Mouse (Mus musculus): ENCODE results near the gene Tppp3.

Gene Tppp3

DNA sequence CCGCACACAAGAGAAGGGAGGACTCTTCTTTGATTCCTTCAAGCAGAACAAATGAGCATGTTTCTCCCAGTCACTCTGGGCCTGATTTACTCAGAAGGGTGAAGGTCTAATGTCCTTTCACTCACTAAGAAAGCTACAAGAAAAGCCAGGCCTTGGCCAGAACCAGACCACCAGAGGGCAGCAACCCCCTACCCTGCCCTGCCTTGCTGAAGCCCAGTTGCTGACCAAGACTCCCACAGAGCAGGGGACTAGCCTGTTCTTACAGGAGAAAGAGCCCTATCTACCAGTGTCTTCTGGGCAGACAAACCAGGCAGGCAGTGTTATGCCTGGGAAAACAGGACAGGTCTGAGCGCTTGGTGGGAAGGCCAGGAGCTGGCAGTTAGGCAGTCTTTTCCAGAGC lies 13.1 kb upstream of the Tppp3 start:
- peak in 1 of 2 experiments; percentile 39 for DNase-seq (ENCODE audit: low spot score in 2 of 2)

DNA sequence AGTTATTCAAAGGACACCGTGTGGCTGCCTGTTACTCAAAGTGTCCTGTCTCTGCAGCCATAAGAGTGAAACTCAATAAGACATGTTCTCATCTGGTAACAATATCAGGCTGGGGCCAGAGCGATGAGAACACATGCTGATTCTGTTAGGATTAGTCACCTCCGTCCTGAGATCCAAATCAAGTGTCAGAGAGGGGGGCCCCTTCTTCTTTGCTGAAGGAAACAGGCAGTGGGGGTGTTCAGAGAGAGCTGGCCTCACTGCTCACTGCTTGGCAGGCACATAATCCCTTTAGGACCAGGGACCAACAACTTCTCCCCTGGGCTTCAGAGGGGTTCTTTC lies 12.7 kb upstream of the Tppp3 start:
- no peak for DNase-seq (ENCODE audit: low spot score in 2 of 2)

DNA sequence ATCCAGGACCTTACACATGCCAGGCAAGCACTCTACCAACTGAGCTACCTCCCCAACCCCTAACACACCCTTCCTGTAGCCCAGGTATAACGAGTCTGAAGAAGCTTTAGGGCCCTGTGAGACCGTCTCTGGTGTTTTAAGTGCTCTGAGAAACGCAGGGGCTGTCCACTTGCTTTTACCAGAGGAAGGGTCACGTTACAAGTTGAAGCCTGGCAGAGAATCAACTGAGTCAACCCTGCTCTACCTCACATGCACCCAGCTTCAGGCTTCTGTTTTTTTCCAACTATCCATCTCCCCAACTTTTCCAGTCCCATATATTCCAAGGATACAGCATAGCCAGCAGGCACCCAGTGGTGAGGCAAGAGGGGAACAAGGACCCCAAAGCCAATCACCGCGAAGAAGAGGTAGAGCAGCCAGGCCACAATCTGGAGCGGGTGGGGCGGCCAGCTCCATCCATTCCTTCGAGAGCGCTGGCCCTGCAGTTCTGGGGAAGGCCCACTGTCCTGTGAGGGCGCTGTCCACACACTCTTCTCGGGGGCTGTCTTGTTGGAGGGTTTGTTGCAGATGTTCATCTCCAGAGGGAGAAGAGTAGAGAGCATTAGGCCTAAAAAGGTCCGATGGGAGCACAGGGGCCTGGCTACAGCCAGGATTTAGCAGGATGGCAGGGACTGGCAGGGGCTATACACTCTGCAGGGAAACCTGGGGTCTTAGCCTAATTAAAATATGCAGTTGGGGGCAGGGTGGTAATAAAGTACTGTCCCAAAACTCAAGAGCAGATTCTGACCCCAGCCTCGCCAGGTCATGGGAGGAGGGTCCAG lies 12.1 kb upstream of the Tppp3 start:
- peak in 1 of 2 experiments; percentile 37 for DNase-seq (ENCODE audit: low spot score in 2 of 2)

DNA sequence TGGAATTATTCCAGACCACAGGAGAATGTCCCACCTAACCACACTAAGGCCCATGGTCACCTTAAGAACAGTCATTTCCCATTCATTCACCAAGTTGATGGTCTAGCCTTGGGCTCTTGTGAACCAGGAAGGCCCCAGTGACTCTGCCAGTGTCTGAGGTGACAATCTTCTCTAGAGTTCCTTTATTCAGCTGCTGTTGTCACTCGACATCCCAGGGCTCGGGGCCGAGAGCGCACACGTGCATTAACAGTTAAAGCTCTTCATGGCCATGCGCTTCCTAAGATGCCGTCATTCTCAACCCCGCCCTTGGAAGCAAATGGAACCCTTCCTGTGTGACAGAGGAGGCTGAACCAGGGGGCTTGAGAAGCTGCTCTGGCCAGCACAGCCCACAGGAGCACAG lies 10.8 kb upstream of the Tppp3 start:
- no peak for DNase-seq (ENCODE audit: low spot score in 2 of 2)

DNA sequence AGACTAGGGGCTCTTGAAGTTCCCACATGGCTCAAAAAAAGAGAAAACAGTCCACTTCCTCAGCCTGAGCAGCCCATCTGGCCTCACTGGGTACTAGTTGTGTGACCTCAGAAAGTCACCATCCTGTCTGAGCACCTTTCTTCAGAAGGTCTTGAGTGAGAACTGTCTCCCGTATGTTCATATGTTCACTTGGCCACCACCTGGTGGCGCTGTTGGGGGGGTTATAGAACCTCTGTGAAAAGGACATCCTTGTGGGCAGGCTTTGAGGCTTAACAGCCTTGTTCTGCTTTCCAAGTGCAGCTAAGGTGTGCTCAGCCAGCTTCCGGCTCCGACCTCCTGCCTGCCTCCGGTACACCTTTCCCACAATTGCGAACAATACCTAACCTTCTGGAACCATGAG lies 10.1 kb upstream of the Tppp3 start:
- DNase-seq (ENCODE audit: low spot score in 2 of 2) = no peak

DNA sequence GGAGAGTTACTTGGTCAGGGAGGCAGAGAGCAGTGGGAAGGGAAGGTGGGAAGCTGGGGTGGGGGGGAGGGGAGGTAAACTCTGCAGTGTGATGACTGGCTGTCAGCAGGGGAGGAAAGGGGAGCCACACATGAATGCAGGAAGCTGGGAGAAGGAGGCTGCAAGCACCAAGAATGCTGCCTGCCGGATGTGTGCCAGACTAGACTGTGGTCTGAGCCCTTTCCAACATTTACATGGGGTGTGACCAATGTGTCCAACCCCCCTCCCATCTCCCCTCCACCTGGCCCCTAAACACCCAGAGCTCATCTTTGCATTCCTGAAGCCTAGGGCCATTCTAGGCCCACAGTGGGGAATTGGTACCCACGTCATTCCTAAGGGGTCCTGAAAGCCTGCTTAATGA lies 9.7 kb upstream of the Tppp3 start:
- DNase-seq (ENCODE audit: low spot score in 2 of 2) = no peak

DNA sequence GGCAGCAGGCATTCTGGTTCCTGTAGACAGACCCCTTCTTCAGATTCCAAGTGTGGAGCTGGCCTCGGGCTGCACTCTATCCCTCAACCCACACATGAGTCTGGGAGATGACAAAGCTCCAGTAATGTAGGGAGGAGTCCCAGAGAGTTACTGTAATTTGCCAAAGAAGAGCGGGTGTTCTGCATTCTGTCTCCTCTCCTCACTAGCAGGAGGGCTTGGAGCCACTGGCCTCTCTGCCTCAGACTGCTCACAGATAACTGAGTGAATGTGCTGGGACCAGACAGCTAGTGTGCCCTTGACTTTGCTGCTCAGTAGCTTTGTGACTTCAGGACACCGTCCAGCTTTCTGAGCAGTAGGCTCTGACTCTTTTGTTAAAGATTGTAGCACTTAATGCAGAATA lies 6.5 kb upstream of the Tppp3 start:
- DNase-seq (ENCODE audit: low spot score in 2 of 2) = no peak

DNA sequence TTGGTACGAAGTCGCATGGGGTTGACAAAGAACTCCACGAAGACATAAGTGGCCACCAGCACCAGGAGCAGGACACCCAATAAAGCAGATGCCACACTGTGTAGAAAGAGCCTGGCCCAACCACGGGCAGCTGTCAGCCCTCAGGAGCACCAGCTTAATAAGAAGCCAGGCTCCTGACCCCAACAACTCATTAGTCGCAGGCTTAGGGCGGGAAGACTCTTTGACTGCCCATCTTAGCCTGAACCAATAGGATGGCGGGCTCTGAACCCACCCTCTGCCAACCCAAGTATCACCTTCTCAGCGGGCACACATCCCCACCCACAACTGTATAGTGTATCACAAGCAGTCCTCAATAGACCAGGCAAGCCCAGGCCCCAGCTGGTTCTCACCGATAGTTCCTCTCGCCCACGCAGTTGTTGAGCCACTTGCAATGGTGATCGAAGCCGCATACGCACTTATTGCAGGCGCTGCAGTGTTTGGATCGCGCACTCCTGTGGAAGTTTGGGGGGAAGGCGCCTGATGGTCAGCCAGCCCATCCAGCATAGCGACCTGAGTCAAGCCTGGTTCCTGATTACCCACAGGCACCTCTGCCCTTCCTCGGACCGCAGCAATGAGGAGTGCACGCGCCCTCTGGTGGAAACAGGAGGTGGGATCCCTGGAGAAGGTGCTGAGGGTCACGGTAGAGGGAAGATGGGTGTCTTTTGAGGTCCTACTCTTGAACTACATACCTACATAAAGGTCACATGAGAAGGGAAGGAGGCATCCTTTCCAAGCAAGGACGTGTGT lies 5.5 kb upstream of the Tppp3 start:
- no peak for DNase-seq (ENCODE audit: low spot score in 2 of 2)

DNA sequence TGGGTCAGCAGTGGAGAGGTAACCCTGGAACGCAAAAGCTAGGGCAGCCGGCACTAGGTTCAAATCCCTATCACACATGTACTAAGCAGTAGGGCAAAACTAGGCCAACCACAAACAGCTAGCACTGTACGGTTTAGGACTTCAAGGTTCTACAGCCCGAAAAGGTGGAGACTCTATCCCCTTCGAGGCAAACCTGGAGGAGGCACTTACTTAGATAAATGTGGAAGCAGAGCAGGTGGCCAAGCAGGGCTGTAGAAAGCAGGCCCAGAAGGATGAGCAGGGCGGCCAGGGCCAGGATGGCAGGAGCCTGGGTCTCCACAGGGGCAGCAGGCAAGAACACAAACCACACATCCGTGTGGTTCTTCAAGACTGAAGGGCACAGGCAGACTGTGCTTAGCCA lies 4.8 kb upstream of the Tppp3 start:
- no peak for DNase-seq (ENCODE audit: low spot score in 2 of 2)

DNA sequence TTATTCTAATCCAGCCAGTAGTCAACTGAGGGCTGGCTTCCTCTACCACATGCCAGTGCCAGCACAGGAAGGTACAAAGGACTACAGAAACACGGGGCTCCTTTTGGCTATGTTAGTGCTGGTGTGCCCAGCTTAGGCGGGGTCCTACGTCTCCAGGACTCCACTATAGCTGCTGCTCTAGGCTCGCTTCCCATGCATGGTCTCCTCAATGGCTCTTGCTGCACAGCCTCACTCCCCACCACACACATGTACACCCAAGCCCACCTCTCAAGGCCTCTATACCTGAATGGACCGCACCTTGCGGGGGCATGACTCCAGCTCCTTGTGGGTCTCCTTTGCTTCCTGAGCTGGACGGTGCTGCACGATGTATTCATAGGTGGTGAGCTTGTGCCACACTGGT lies 4.4 kb upstream of the Tppp3 start:
- no peak for DNase-seq (ENCODE audit: low spot score in 2 of 2)

DNA sequence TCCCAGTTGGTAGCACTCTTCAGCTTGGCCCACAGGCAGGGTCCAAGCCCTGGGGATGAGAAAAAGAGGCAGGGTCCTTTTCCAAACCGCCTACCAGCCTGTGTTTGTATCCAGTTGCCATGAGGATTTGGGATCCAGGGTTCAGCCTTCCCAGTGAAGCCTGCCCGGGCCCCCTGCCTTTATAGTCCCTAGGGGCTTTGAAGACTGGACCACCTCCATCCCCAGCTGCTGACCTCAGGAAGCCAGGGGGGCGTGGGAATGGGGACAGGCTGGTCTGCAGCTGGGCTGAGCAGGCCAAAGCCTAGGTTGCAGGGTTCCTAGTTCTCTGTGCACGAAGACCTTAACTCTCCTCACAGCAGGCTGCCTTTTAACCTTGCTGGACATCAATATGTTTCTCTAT lies 3.9 kb upstream of the Tppp3 start:
- no peak for DNase-seq (ENCODE audit: low spot score in 2 of 2)

DNA sequence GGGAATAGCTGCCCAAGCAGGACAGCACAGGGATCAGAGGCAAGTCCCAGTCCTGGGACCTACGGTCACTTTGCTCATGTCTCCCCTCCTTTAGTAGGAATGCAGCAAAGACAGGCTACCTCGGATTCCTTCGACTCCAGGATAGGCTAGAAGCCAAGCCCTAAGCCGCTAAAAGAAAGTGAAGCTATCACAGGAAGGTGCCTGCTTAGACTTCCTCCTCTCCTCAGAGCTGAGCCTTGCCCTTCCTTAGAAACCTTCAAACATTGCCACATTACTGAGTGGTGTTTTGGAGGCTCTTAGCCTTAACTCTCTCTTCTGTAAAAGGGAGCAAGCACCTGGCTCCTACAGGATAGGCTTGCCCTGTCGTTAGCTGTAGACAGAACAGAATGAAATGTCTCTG lies 3.4 kb upstream of the Tppp3 start:
- no peak for DNase-seq (ENCODE audit: low spot score in 2 of 2)

DNA sequence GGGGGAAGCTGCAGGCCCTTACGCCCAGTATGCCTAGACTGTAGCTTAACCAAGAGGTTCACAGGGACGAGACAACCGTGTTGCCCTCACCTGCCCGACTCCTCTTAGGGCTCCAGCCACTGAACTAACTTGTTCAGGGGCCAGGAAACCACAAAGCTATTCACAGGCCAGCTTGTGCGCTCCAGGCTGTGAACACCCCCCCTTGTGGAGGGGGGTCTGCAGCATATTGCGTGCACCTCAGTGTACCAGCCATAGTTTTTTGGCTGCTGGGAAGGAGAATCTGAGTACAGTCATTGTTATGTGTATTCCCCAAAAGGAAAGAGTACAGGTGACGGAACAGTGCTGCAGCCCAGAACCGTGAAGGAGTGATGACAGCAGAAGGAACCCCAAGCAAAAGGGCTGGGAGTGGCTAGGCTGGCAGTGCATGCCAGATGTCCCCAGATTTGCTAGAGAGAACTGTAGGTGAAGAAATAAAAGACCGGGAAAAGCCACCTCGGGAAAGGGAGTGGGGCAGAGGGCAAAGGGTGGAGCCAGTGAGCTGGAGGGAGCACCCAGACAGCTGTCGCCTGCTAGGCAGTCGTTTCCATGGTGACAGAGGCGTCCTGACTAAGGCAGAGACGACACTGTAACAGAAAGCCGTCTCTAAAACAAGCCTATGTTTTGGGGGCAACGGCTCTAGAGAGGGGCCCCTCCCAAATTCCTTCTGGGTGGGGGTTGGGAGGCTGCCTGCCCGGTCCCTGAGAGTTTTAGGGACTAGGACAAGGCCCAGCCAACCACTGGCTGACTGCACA lies 2.7 kb upstream of the Tppp3 start:
- DNase-seq (ENCODE audit: low spot score in 2 of 2) = peak in 1 of 2 experiments; percentile 49

DNA sequence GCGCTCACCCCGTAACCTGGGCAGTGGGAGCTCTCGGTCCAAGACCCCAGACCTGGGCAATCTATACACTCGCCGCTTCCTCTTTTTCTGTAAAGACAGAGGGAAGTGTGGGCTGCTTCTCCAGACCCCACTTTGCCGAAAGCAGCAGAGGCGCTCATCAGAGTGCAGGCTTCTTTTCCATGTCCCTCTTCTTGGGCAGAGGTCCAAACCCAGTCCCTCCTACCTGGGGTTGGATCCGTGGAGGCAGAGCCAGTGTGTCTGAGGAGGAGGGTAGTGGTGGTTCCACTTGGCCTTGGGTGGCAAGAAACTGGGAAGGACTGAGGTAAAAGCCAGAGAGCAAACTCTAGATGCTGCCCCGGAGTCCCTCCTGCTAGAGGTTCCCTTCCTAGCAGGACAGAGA lies 1.7 kb upstream of the Tppp3 start:
- DNase-seq (ENCODE audit: low spot score in 2 of 2) = no peak

DNA sequence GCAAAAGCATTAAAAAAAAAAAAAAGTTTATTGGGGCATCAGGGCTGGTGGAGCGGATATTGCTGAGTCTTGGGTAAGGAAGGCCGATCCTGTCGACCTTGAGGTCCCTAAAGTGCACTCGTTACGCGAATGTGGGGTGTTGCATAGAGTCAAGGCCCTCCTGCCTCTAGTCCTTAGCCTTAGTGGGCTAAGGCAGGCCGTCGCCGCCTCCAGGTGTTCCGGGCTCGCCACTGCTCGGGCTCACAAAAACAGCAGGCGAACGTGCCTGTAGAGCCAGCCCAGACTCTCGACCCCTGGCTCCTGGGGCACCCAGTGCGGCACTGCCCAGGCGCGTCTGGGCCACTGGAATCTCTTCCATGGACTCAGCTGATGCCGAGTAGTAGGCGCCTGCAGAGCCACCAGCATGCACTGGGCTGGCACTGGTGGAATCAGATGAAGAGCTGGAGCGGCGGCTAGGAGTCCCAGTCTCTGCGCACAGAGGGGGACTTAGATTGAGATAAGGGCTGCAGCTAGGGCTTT lies 1.1 kb upstream of the Tppp3 start:
- no peak for DNase-seq (ENCODE audit: low spot score in 2 of 2)

DNA sequence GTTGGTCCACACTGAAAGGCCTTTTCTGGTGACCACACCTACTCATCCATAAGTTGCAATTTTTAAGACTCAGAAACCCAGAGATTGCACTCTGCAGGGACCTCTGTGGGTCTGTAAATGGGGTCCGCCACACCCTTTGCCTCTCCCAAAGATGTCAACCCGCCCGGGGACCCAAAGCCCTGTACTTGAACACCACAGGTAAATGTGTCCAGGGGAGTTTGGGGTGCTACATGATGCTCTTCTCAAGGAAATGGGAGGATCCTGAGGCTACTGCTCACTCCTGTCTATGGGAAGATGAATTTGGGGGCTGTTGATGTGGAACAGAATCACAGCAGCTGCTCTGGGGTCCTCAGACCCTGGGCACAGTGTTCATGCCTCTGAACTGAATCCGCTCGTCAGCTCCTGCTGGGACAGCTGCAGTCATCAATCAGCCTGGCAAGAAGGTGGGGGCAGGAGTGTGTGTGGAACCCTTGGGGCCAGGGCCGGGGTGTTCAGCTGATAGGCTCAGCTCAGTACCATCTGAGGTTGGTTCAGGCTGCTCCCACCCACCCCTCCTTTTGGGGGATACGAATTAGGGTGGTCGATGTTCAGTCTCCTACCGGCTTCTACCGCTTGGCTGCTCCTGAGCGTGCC lies 529 bp downstream of the Tppp3 start:
- DNase-seq (ENCODE audit: low spot score in 2 of 2) = no peak

DNA sequence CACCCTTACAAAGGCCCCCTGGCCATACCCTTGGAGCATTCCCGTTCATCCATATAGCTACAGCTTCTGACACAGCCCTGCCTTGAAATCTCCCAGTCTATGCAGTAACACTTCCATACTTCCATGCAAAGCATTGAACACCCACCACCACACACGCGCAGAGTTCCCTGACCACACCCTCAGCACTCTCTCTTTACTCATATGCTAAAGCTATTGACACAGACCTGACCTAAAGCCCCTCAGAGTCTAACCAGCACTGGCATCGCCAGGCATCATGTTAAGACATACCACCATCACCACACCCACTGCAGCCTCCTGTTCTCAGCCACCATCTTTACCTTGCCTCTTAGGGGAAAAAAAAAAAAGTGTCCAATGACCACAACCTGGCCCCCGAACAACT lies 1.1 kb downstream of the Tppp3 start:
- no peak for DNase-seq (ENCODE audit: low spot score in 2 of 2)

DNA sequence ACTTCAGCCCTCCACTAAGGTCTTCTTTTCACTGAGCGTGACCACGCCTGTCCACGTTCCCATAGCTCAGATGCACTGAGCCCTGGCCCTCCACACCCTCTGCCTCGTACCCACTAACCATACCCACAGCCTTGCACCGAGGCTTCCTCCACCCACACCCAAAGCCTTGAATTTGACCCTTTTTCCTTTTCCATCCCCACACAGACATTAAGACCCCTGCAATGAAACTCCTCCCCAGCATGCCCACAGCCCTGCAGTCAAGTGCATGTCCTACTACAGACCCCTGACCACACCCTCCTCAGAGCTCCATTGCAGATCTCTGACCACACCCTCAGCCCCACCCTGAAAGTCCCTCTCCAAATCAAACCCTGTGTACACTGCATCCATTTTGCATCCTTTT lies 1.5 kb downstream of the Tppp3 start:
- DNase-seq (ENCODE audit: low spot score in 2 of 2) = no peak

DNA sequence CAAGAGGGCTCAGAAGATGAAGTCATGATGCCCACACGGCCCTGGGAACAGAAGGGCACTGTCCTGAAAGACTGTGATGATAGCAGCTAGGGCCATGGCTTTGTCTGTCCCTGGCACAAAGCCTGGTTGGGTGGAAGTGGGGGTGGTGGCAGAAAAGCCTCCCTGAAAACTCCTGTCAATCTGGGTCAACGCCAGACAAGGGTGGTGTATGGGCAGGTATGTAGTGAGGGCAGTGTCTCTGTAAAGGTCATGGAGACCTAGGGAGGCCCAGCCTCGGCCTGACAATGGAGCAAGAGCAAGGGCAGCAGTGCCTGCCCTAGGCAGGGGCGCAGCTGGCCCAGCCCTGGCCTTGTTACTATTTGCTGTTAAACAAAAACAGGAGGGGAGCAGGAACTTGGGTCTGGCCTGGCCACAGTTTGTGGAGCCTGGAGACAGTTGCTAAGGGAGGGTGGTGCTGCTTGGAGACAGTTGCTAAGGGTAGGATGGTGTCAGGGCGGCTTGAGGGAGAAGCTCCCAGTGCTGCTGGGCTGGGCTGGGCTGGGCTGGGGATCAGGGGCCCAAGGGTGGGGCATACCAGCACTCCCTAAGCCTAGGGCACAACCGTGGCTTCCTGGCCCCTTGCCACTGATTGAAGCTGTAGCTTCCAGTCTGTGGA lies 2.2 kb downstream of the Tppp3 start:
- DNase-seq (ENCODE audit: low spot score in 2 of 2) = peak in 1 of 2 experiments; percentile 64

DNA sequence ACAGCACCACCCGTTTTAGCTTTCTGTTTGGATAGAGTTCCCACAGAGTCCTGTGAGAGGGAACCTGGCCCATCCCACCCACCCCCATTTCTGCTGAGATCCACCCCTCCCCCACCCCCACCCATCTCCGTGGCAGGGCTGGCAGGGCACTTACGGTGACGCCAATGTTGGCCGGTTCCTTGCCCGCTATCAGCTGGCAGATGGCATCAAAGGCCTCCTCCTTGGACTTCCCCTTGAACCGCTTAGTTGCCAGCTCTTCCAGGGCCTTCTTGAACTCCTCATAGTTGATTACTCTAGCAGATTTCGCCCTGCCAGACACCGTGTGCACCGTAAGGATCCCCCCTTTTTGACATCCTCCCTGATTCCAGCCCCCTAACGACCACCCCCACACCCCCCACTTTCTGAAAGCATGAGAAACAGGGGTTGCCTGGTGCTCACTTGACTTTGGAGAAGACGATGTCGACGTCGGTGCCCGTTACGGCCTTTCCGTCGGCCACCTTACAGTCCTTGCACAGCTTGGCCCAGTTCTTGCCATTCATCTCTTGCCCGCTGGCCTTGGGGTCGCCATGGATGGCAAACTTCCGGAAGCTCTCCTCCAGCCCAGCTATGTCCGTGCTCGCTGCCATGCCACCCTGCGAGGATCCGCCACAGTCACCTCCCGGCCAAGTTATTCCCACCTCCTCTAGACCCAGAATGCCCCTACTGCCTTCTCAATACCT lies 3.2 kb downstream of the Tppp3 start:
- DNase-seq (ENCODE audit: low spot score in 2 of 2) = no peak

Data from urinary bladder, adult 18-20 months (tissue).